Mouse (Mus musculus) lung, embryonic 14.5 days (tissue): ENCODE measurements around the gene Tet3. TPM values are rescaled to one million over a fixed set of nuclear protein-coding genes. Genes with fewer than 3 reads are reported as not detected.

Source experiments
- ATAC-seq: fragments of 200-750 bp; cut with Nextera tagmentation; 2 replicates; pipeline ENCODE4 v1.8.0; 2017; ENCODE audit warnings: mild to moderate bottlenecking, moderate TSS enrichment, moderate library complexity; ENCODE audit not compliant: insufficient read depth
- DNase-seq: peaks from one replicate; pipeline ENCODE4 v3.0.0-alpha.2; 2015
- H3K27ac ChIP-seq: fragments of 300-500 bp; sonication (generic); 2 replicates; pipeline ENCODE4 v1.5.1; 2014; ENCODE audit warnings: low read depth, mild to moderate bottlenecking, moderate library complexity
- H3K27me3 ChIP-seq: fragments of 300-500 bp; sonication (generic); 2 replicates; pipeline ENCODE4 v1.6.1; 2014; ENCODE audit warnings: low read length, control low read depth; ENCODE audit not compliant: insufficient read depth
- H3K36me3 ChIP-seq: fragments of 300-500 bp; sonication (generic); 2 replicates; pipeline ENCODE4 v1.6.1; 2014; ENCODE audit warnings: control low read depth; ENCODE audit not compliant: insufficient read depth
- H3K4me1 ChIP-seq: fragments of 300-500 bp; sonication (generic); 2 replicates; pipeline ENCODE4 v1.6.1; 2014; ENCODE audit warnings: antibody characterized with exemption, control low read depth; ENCODE audit not compliant: insufficient read depth
- H3K4me2 ChIP-seq: fragments of 300-500 bp; sonication (generic); 2 replicates; pipeline ENCODE4 v1.6.1; 2014; ENCODE audit warnings: mild to moderate bottlenecking
- H3K4me3 ChIP-seq: fragments of 300-500 bp; sonication (generic); 2 replicates; pipeline ENCODE4 v1.5.1; 2014; ENCODE audit warnings: low read depth, low read length
- H3K9ac ChIP-seq: fragments of 300-500 bp; sonication (generic); 2 replicates; pipeline ENCODE4 v1.6.1; 2014
- H3K9me3 ChIP-seq: fragments of 300-500 bp; sonication (generic); 2 replicates; pipeline ENCODE4 v1.6.1; 2016; ENCODE audit warnings: low read depth, low read length, control low read depth
- CTCF ChIP-seq: IDR thresholded peaks from 2 replicates; pipeline ENCODE4 v1.5.1; 2016; ENCODE audit warnings: antibody characterized with exemption, low read depth
- WGBS: fragments of 180-500 bp; shearing (Covaris S2); extraction: QIAGEN DNeasy Blood & Tissue Kit; methylation state at CpG from one replicate; pipeline ENCODE4 v1.1.7; 2014; 5-methylcytosine and 5-hydroxymethylcytosine counted together
- polyA plus RNA-seq: library from polyadenylated mRNA; unstranded; fragments of >200 nt; fragmentation: Nextera tagmentation; extraction: Ambion mirVana; gene quantifications from 2 replicates; pipeline ENCODE4 v1.2.1, GENCODE M21; 2014

Tet3 gene
- polyA plus RNA-seq, 1 experiment from 2014 or later = 34.4 TPM

DNA sequence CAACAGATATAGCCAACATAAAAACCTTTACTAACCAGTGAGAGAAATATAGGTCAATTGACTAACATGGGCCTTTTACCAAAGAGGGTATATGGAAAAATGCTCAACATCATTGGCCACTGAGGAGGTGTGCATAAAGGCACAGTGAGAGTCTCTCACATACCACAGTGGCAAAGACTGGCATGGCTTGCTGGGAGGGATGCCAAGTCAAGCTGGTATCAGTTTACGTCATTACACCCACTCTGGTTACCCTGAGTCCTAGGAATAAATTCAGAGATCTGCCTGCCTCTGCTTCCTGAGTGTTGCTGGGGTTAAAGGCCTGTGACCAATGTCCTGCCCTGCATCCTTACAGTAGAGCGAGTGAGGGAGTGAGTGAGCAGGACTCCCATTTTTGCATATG, 62.2 kb downstream of the Tet3 start:
- no peak for TF ChIP-seq CTCF
- Histone ChIP-seq H3K27ac (no peak overlapping the region), H3K4me2 (no peak overlapping the region), H3K9ac (no peak overlapping the region), H3K36me3 (peaks cover 87% of the 10 kb centered on the region), H3K4me3 (no peak overlapping the region), H3K27me3 (no peaks in the 10 kb centered on the region), H3K4me1 (0 out of 2 replicates have a peak, but pooled peaks cover 4% of the 10 kb centered on the region), H3K9me3 (no peaks in the 10 kb centered on the region)
- DNase-seq (no peak), ATAC-seq (no peak)
- WGBS = 94% methylated on average over 2 of the region's 2 CpGs

DNA sequence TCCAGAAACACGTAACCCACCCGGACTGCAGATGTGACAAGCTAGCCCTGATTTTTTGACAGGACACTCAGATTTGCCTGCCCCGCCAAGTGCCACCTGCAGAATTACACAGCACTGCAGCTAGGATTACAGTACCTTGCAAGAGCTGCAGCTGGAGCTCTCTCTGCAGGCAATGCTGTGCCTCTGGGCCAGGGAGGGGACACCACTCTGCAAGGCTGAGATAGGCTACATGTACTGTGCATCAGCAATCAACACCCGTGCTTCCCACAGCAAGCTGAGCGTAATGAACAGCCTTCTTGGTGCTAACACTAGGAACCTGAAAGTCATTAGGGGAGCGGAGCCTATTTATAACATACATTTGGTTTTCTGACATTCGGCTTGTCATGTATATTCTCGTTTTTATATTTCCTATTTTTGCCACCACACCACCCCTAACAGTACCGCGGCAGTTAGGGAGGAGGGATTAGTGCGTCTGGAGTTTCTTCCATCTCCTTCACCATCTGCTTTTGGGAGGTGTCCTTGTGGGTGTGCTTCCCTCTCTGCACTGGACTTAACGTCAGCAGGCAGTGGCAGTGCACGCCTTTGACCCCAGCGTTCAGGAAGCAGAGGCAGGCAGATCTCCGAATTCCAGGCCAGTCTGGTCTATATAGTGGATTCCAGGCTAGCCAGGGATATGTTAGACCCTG, 63.2 kb downstream of the Tet3 start:
- 0 out of 2 replicates have a peak, but pooled peaks cover 4% of the 10 kb centered on the region for H3K4me1 ChIP-seq
- no peak for TF ChIP-seq CTCF
- no peak overlapping the region for H3K4me2 ChIP-seq
- ATAC-seq (no peak), DNase-seq (no peak)
- 92% methylated on average over 15 of the region's 15 CpGs for WGBS
- no peak overlapping the region for H3K27ac ChIP-seq
- peaks cover 77% of the 10 kb centered on the region for H3K36me3 ChIP-seq
- H3K9ac ChIP-seq = no peak overlapping the region
- H3K9me3 ChIP-seq = no peaks in the 10 kb centered on the region
- no peak overlapping the region for H3K4me3 ChIP-seq
- H3K27me3 ChIP-seq = no peaks in the 10 kb centered on the region

DNA sequence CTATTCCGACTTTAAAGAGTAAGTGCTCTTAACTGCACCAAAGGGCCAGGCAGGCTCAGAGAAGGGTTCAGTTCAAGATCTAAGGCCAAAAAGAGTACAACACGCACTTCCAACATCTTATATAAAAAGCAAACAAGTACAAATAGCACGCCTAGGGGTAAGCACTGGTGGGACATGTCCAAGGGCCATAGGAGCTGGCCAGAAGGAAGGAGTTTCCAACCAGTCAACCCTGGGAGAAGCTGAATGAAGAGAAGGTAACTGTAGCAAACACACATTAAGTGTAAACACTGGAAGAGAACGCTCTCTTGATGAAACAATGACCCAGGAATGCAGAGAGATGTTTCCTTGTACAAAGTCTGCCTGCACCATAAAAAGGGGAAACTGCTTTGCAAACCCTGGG, 64.8 kb downstream of the Tet3 start:
- ATAC-seq = no peak
- H3K9ac ChIP-seq = no peak overlapping the region
- no peak for DNase-seq
- peaks cover 64% of the 10 kb centered on the region for H3K36me3 ChIP-seq
- H3K27ac ChIP-seq = no peak overlapping the region
- WGBS = 77% methylated on average over 4 of the region's 4 CpGs
- no peak overlapping the region for H3K4me3 ChIP-seq
- no peak overlapping the region for H3K4me2 ChIP-seq
- H3K9me3 ChIP-seq = no peaks in the 10 kb centered on the region
- H3K27me3 ChIP-seq = no peaks in the 10 kb centered on the region
- no peak for TF ChIP-seq CTCF
- 0 out of 2 replicates have a peak, but pooled peaks cover 4% of the 10 kb centered on the region for H3K4me1 ChIP-seq

DNA sequence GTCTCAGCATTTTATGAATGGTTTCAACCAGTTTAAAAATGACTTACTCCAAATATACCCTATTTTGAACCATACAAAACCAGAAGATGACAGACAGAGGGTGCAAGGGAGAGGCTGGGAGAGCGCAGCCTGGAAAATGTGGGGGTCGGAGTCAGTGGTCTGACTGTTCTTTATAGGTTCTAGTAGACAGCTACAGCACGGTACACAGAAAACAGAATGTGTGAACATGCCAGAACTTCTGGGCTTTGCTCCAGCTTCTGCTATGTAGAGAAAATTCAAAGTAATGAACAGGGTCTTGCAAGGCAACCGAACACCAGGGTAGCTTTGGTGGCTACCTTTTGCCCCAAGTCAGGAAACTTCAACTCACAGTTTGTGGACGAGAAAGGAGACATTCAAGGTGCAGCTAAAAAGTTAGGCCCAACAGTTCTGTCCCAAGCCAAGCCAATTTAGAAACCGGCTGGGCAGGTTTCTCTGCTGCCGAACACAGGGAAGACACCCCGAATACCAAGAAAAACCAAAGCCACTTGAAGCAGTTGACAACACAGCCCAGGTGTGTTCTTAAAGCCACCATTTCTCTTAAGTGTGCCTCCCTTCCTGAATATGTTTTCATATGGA, 66.6 kb downstream of the Tet3 start:
- WGBS = 71% methylated on average over 8 of the region's 8 CpGs
- Histone ChIP-seq H3K4me3 (no peak overlapping the region), H3K9me3 (no peaks in the 10 kb centered on the region), H3K9ac (no peak overlapping the region), H3K27me3 (no peaks in the 10 kb centered on the region), H3K4me1 (0 out of 2 replicates have a peak, but pooled peaks cover 4% of the 10 kb centered on the region), H3K4me2 (no peak overlapping the region), H3K36me3 (peaks cover 49% of the 10 kb centered on the region), H3K27ac (0 out of 2 replicates have a peak overlapping the region, but pooled peaks have one; percentile 24)
- peak; percentile 36 for DNase-seq
- no peak for ATAC-seq
- no peak for TF ChIP-seq CTCF

DNA sequence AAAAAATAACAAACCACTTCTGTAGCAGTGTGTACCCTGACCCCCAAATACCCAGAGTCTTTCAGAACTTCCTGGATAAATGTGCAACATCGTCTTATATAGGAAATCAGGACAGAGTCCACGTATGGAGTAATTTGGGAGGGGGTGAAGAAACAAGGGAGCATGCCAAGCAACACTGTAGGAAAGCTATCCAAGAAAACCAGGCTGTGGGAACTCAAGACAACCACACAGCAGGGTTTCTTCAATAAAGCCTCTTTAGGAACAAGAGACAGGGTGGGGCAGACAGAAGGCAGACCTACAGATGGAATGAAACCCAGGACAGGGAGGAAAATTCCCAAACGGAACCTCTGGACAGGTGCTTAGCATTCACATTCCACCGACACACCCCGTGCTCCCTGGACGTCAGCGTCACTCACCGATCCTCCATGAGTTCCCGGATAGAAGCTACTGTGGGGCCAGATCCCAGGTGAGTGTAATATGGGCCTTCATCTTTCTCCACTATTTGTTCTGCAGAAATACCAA, 73.3 kb downstream of the Tet3 start:
- Histone ChIP-seq H3K4me2 (no peak overlapping the region), H3K27me3 (no peaks in the 10 kb centered on the region), H3K9ac (no peak overlapping the region), H3K9me3 (no peaks in the 10 kb centered on the region), H3K27ac (no peak overlapping the region), H3K4me3 (no peak overlapping the region), H3K4me1 (no peaks in the 10 kb centered on the region), H3K36me3 (peaks cover 41% of the 10 kb centered on the region)
- 88% methylated on average over 9 of the region's 9 CpGs for WGBS
- ATAC-seq (no peak), DNase-seq (no peak)
- TF ChIP-seq CTCF = no peak

DNA sequence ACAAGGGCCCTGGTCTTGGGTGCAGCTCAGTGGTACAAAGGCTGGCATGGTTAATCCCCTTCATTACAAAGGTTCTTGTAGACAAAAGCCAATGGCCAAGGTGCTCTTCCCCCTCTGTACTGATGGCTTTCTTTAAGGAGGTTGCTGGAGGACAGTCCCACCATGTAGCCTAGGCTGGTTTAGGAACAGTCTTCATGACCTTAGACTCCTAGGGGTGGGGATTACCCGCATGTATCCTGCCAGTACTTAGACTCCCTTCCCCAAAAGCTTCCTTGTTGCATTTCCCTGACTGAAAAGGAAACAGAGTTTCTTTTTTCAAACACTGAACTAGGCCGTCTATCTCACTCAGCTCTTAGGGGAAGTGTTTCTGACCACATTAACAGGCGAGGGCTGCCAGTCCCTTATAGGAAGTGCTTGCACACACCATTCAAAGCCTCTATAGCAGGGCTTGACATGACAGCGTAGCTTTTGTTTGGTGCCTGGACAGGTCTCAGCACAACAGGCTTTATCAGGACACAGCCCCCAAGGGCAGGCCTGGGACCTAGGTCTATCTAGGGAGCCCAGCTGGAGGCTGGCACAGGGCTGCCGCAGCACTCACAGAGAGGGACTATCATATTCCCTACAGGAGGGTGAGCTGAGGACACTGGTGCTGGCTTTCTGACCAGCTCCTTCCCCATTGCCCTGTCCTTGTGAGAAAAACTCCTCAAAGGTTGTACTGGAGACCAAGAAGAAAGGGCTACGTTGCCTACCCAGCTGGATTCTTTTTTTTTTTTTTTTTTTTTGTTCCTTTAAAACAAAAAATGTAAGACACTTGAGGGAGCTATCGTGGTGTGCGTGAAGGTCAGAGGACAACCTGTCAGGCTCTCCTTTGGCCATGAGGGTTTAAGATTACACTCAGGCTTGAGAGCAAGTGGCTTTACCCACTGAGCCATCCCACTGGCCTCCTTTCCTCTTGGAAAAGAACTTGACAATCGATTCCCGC, 77.1 kb downstream of the Tet3 start:
- no peaks in the 10 kb centered on the region for H3K4me1 ChIP-seq
- H3K9me3 ChIP-seq = no peaks in the 10 kb centered on the region
- no peak overlapping the region for H3K27ac ChIP-seq
- TF ChIP-seq CTCF = no peak
- no peaks in the 10 kb centered on the region for H3K27me3 ChIP-seq
- WGBS = 79% methylated on average over 10 of the region's 10 CpGs
- no peak overlapping the region for H3K4me2 ChIP-seq
- H3K36me3 ChIP-seq = peaks cover 77% of the 10 kb centered on the region
- H3K9ac ChIP-seq = no peak overlapping the region
- no peak overlapping the region for H3K4me3 ChIP-seq
- no peak for DNase-seq
- ATAC-seq = no peak
